Mouse (Mus musculus): ENCODE measurements around the gene Tmem135. TPM values are rescaled to one million over a fixed set of nuclear protein-coding genes. Genes with fewer than 3 reads are reported as not detected.

The Tmem135 gene
- polyA plus RNA-seq, 1 experiment from 2014 or later: 19.5 TPM

DNA sequence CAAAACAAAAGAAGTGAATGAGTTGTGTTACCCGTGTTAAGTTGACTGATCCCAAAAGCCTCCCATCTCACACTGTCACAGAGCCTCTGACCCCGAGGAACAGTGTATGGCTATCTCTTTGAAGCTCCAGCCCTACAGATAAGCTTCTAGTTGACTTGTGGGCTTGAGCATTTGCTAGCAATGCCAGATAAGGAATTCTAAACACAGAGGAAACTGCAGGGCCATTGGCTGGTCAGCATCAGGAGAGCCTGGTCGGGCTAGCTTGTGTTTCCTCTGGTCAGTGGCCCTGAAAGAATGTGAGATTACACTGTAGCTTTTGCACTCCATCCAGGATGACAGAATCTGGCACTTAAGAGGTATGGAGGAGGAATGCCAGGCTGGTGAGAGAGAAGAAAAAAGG is 36.4 kb downstream of the Tmem135 start:
- ATAC-seq (ENCODE audit: low FRiP score, low read depth): no peak
- Histone ChIP-seq H3K4me3 (no peak overlapping the region), H3K27ac (no peak overlapping the region), H3K9me3 (no peaks in the 10 kb centered on the region), H3K27me3 (replicated peaks) (no peaks in the 10 kb centered on the region), H3K9ac (no peak overlapping the region), H3K36me3 (no peaks in the 10 kb centered on the region), H3K4me1 (no peaks in the 10 kb centered on the region), H3K4me2 (replicated peaks) (no peak overlapping the region)
- 54% methylated on average over 3 of the region's 3 CpGs for WGBS

DNA sequence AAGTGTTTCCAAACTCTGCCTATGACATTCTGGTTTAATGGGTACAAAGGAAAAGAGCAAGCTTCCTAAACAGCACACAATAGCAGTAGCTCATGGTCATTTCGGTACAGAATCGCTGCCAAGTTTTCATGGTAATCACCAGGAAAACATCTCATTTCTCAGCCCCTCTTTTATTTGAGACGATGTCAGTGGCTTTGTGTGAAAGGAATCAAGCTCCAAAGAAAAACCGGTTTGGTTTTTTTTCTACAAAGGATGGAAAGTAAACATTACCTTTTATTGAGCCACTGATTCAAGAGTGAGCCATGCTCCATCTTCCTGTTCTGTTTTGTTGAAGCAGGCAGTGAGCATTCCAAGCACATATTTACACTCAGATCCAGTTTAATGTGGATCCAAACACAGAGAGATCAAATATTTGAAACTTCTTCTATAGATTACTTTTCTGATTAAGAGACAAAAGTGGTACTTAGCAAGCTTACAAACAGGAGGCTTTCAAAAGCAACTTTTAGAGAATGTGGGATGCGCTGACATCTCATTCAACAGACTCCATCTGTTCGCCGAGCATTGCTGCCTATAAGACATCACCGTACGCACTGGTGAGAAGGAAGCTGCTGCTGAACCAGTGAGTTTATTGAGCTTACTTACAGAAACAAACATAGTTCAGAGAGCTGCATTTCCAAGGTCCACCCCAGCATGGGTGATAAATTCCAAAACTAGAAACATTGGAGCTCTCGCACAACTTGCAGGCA is 38.7 kb downstream of the Tmem135 start:
- Histone ChIP-seq H3K9ac (no peak overlapping the region), H3K4me1 (no peaks in the 10 kb centered on the region), H3K4me3 (no peak overlapping the region), H3K36me3 (no peaks in the 10 kb centered on the region), H3K4me2 (replicated peaks) (peak overlapping the region; percentile 16; the same call in 1 of the 2 replicates), H3K27ac (no peak overlapping the region), H3K9me3 (no peaks in the 10 kb centered on the region), H3K27me3 (replicated peaks) (no peaks in the 10 kb centered on the region)
- 63% methylated on average over 10 of the region's 10 CpGs for WGBS
- 0 out of 2 replicates have a peak, but pooled peaks have one; percentile 13 for ATAC-seq (ENCODE audit: low FRiP score, low read depth)

DNA sequence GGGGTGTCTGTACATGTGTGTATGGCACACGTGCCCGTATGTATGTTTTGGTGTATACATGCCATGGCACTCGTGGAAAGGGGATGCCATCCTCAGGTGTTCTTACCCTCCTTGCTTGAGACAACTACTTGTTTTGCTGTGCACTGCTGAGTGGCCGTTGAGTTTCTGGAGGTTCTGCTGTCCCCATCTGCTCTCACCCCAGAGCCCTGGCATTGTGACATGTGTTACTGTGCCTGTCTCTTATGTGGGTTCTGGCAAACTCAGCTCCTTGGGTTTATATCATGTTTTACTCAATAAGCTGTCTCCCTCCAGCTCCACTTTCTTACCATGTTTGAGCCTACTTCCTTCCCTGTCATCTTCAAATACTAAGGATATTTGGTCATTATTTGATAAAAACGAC is 40.0 kb downstream of the Tmem135 start:
- no peaks in the 10 kb centered on the region for H3K9me3 ChIP-seq
- no peak overlapping the region for H3K4me2 ChIP-seq (replicated peaks)
- H3K4me3 ChIP-seq: no peak overlapping the region
- no peaks in the 10 kb centered on the region for H3K4me1 ChIP-seq
- no peaks in the 10 kb centered on the region for H3K36me3 ChIP-seq
- no peak overlapping the region for H3K27ac ChIP-seq
- no peak overlapping the region for H3K9ac ChIP-seq
- WGBS: 90% methylated on average over 5 of the region's 5 CpGs
- ATAC-seq (ENCODE audit: low FRiP score, low read depth): no peak
- no peaks in the 10 kb centered on the region for H3K27me3 ChIP-seq (replicated peaks)

DNA sequence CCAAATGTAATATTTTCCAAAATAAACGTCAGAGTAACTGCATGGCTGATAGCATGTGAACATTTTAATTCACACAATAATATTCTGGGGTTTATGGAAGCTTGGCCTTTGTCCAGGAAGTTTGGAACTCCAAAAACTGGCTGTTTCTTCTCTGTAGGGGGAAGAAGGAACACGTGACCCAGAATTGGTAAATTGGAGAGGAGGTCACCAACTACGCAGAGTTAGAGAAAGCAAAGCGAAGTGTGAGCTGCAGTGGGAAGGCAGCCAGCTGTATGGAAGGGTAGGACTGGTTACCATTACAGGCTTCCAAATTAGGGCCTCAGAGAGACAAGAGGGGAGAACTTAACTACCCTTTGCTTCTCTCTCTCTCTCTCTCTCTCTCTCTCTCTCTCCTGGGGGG is 47.7 kb downstream of the Tmem135 start:
- H3K4me1 ChIP-seq: no peaks in the 10 kb centered on the region
- H3K36me3 ChIP-seq: no peaks in the 10 kb centered on the region
- no peak overlapping the region for H3K4me2 ChIP-seq (replicated peaks)
- no peak overlapping the region for H3K27ac ChIP-seq
- H3K9me3 ChIP-seq: no peaks in the 10 kb centered on the region
- 72% methylated on average over 4 of the region's 4 CpGs for WGBS
- no peak overlapping the region for H3K9ac ChIP-seq
- ATAC-seq (ENCODE audit: low FRiP score, low read depth): no peak
- H3K4me3 ChIP-seq: no peak overlapping the region
- H3K27me3 ChIP-seq (replicated peaks): no peaks in the 10 kb centered on the region

DNA sequence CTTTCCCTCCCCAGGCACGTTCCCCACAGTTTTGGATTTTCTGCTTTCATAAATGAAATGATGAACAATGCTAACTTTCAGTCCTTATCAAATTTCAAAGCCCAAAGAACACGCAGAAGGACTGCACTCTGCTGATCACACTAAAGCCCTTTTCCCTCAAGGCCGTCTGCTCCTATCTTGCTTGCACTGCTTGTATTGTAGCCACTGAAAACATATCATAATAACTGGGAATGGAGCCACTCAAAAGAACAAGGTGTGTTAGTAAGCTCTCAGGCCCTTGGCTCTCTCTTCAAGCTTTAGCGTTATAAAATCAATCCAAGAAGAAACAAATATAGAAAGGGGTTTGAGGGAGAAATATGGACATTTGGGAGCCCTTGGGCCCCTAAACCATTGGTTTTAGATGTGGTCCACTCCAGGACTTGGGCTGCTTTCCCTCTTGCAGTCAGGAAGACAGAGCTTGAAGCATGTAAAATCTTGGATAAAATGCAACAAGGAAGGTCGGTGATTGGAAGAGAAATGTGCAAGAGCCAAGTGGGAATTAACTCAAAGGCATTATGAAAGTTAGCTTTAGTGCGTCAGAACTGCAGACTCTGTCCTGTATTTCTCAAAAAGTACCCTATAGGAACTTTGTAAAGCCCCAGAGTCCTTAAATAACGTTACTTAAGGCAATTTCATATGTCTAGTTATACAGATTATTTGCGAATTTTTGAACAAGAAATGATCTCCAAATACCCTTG is 48.3 kb downstream of the Tmem135 start:
- Histone ChIP-seq H3K4me2 (replicated peaks) (no peak overlapping the region), H3K27ac (no peak overlapping the region), H3K4me1 (no peaks in the 10 kb centered on the region), H3K27me3 (replicated peaks) (no peaks in the 10 kb centered on the region), H3K9ac (no peak overlapping the region), H3K36me3 (no peaks in the 10 kb centered on the region), H3K4me3 (no peak overlapping the region), H3K9me3 (no peaks in the 10 kb centered on the region)
- WGBS: 81% methylated on average over 8 of the region's 8 CpGs
- no peak for ATAC-seq (ENCODE audit: low FRiP score, low read depth)

DNA sequence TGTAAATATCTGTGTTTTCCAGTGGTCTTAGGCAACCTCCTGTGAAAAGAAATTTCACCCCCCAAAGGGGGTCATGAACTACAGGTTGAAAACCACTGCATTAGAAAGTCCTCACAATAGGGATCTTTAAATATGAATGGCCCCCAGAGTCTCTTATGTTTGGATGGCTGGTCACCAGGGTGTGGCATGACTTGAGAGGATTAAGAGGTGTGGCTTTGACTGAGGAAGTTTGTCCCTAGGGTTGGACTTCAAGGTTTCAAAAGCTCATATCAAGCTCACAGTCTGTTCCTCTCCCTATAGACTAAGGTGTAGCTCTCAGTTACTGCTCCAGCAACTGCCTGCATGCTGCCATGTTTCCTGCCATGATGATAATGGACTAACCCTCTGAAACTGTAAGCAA is 62.0 kb downstream of the Tmem135 start:
- ATAC-seq (ENCODE audit: low FRiP score, low read depth): no peak
- H3K9me3 ChIP-seq: no peaks in the 10 kb centered on the region
- H3K4me3 ChIP-seq: no peak overlapping the region
- no peaks in the 10 kb centered on the region for H3K27me3 ChIP-seq (replicated peaks)
- H3K4me1 ChIP-seq: peaks cover 12% of the 10 kb centered on the region
- H3K36me3 ChIP-seq: no peaks in the 10 kb centered on the region
- no peak overlapping the region for H3K27ac ChIP-seq
- H3K4me2 ChIP-seq (replicated peaks): no peak overlapping the region
- no peak overlapping the region for H3K9ac ChIP-seq

DNA sequence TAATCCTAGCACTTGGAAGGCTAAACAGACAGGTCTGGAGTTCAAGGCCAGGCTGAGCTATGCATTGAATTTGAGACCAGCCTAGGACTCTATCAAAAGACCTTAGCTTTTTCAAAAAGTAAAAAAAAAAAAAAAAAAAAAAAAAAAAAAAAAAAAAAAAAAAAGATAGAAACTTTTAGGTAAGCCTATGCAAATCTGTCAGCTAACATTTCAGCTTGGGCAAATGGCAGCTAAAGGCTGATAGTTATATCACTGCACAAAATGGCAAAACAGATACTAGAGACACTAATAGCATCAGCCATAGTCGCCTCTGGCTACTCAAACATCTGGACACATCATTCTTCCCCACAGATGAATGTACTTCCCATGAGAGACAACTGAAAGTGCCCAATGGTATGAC is 64.2 kb downstream of the Tmem135 start:
- ATAC-seq (ENCODE audit: low FRiP score, low read depth): no peak
- H3K4me2 ChIP-seq (replicated peaks): no peak overlapping the region
- no peaks in the 10 kb centered on the region for H3K27me3 ChIP-seq (replicated peaks)
- H3K9ac ChIP-seq: no peak overlapping the region
- H3K36me3 ChIP-seq: no peaks in the 10 kb centered on the region
- peaks cover 15% of the 10 kb centered on the region for H3K4me1 ChIP-seq
- WGBS: 71% methylated on average over 1 of the region's 1 CpGs
- no peaks in the 10 kb centered on the region for H3K9me3 ChIP-seq
- H3K27ac ChIP-seq: no peak overlapping the region
- H3K4me3 ChIP-seq: no peak overlapping the region

DNA sequence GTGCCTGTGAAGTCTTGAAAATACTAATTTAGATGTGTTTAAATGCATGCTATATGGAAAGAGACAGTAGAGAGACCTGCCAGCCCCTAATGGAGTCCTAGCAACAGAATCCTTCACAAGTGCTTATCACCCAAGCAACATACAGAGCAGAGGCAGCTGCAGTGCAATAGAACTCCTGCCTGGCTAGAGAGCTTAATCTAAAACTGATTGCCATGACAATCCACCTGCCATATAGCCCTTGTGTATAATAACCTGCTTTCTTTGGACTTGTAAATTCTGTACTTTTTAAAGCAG is 64.9 kb downstream of the Tmem135 start:
- peaks cover 15% of the 10 kb centered on the region for H3K4me1 ChIP-seq
- peak overlapping the region; percentile 86 for H3K9ac ChIP-seq
- H3K27ac ChIP-seq: no peak overlapping the region
- no peaks in the 10 kb centered on the region for H3K36me3 ChIP-seq
- peak overlapping the region; percentile 87 for H3K4me3 ChIP-seq
- ATAC-seq (ENCODE audit: low FRiP score, low read depth): peak; percentile 67
- H3K27me3 ChIP-seq (replicated peaks): no peaks in the 10 kb centered on the region
- H3K4me2 ChIP-seq (replicated peaks): peak overlapping the region; percentile 92
- no peaks in the 10 kb centered on the region for H3K9me3 ChIP-seq

DNA sequence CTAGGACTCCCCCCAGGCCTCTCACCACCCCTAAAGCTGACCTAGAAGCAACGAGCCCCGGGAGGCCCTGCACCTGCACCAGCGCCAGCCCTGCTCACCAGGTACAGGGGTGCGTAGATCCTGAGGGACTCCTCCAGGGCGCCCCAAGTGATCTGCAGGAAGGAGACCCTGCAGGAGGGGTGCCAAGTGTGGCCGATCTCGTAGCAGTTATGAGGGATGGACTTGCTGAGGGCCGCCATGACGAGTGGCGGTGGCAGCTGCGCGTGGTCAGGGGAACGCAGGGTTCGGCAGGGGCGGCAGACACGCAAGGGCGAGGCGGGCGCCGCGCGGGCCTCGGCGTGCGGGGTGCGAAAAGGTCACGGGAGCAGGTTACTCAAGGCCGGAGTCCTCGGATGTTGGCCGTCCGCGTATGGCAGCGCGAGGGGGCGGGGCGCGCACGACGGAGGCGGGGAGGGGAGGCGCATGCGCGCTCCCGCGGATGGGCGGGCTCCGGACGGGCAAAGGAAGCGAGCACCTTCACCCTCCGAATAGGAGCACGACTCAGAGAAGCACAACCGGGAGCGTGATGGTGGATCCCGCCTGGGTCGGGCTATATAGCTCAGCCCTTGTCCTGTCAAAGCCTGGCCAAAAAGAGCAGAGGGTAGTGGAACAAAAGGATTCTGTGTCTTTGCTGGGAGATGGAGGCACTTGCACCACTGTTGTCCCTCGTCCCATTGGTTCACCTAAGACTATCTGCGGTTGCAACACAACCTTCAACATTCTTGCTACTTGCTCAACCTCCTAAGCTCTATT is 65.5 kb downstream of the Tmem135 start:
- no peaks in the 10 kb centered on the region for H3K36me3 ChIP-seq
- no peaks in the 10 kb centered on the region for H3K27me3 ChIP-seq (replicated peaks)
- peak; percentile 96 for ATAC-seq (ENCODE audit: low FRiP score, low read depth)
- peaks cover 15% of the 10 kb centered on the region for H3K4me1 ChIP-seq
- no peaks in the 10 kb centered on the region for H3K9me3 ChIP-seq
- peak overlapping the region; percentile 86 for H3K9ac ChIP-seq
- WGBS: 1% methylated on average over 56 of the region's 57 CpGs
- H3K4me2 ChIP-seq (replicated peaks): peak overlapping the region; percentile 92
- no peak overlapping the region for H3K27ac ChIP-seq
- H3K4me3 ChIP-seq: peak overlapping the region; percentile 87

DNA sequence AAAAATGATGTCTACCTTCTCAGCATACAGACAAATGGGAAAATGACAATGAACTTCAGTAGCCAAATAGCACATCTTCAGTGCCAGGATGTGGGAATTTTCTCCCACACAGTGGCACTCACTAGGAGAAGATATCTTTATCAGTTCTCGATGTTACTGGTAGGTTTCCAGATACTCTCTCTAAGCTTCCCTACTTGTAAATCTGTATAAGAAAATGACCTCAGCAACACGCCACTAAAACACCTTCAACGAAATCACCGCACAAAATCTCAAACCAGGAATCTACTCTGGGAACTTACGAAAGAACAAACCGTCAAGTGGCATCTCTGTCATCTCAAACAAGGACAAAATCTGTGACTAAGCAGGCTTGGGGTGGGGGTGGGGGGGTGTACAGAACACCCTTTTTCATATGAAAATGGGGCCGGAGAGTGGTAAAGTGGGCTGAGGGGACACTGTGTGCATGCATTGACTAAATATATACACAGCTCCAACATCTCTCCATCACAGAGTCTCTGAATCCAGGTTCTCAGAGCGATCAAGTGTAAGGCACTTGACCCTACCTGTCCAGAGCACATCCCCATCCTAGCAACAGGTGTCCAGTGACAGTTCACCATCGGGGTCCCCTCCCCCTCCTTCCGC is 66.2 kb downstream of the Tmem135 start:
- no peak overlapping the region for H3K27ac ChIP-seq
- peak overlapping the region; percentile 87 for H3K4me3 ChIP-seq
- H3K9ac ChIP-seq: peak overlapping the region; percentile 86
- no peak; the same call in 1 of the 2 replicates for ATAC-seq (ENCODE audit: low FRiP score, low read depth)
- H3K4me2 ChIP-seq (replicated peaks): peak overlapping the region; percentile 92
- 51% methylated on average over 10 of the region's 10 CpGs for WGBS
- no peaks in the 10 kb centered on the region for H3K27me3 ChIP-seq (replicated peaks)
- H3K36me3 ChIP-seq: no peaks in the 10 kb centered on the region
- no peaks in the 10 kb centered on the region for H3K9me3 ChIP-seq
- H3K4me1 ChIP-seq: peaks cover 15% of the 10 kb centered on the region

DNA sequence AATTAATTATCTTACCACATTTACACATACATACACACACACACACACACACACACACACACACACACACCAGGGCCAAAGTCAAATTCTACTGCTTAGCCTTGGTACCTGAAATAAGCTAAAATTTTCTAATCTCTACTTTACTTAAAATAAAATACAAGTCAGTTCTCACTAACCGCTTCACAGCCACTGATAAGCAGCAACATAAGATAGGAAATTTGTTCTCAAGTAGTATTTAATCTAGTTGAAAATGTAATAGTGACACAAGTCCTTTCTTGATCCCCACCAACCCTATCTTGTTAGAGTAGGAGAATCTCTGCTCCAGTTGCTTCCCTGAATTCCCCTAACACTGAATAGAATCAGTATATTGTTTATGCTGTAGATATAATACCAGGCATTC is 67.6 kb downstream of the Tmem135 start:
- no peak for ATAC-seq (ENCODE audit: low FRiP score, low read depth)
- Histone ChIP-seq H3K36me3 (no peaks in the 10 kb centered on the region), H3K4me3 (no peak overlapping the region), H3K9ac (no peak overlapping the region), H3K4me1 (peaks cover 15% of the 10 kb centered on the region), H3K27ac (no peak overlapping the region), H3K27me3 (replicated peaks) (no peaks in the 10 kb centered on the region), H3K4me2 (replicated peaks) (no peak overlapping the region), H3K9me3 (no peaks in the 10 kb centered on the region)
- 98% methylated on average over 1 of the region's 1 CpGs for WGBS

DNA sequence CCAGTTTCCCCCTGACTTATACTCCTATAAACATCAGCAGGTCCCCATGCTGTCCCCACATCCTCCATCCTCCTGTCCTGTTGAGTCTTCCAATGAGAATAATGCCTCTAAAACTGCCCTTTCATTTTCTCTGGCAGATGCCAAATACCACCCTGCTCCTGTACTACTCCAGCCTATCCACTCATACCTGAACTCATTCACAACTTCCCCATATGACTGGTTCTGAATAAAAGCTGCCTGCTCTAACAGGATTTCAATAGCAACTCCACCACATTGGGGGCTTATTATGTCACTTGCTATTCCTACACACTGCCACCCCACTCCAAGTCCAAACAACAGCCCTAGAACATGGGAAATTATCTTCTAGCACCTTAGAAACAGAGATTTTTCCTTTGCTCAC is 68.7 kb downstream of the Tmem135 start:
- ATAC-seq (ENCODE audit: low FRiP score, low read depth): no peak
- Histone ChIP-seq H3K4me1 (peaks cover 15% of the 10 kb centered on the region), H3K27me3 (replicated peaks) (no peaks in the 10 kb centered on the region), H3K4me2 (replicated peaks) (no peak overlapping the region), H3K27ac (no peak overlapping the region), H3K4me3 (no peak overlapping the region), H3K9me3 (no peaks in the 10 kb centered on the region), H3K36me3 (no peaks in the 10 kb centered on the region), H3K9ac (no peak overlapping the region)

Measured in neural tube, embryonic 12.5 days (tissue).